Mouse (Mus musculus): Measurements from ENCODE around the gene Rcan1. TPM values are rescaled to one million over a fixed set of nuclear protein-coding genes. Genes with fewer than 3 reads are reported as not detected.
A peak's percentile ranks its signal among the peaks of the same experiment; 100 is the strongest.

Rcan1 gene
- total RNA-seq, 2 experiments from 2014 or later: 21.7 to 22.2 TPM

- DNase-seq: no peak
Observed at GRCm38 (mm10) chr16:92472898-92473297, 2.2 kb upstream of the Rcan1 start.

- DNase-seq: no peak
Observed at GRCm38 (mm10) chr16:92468459-92468858, 2.2 kb downstream of the Rcan1 start.

DNA sequence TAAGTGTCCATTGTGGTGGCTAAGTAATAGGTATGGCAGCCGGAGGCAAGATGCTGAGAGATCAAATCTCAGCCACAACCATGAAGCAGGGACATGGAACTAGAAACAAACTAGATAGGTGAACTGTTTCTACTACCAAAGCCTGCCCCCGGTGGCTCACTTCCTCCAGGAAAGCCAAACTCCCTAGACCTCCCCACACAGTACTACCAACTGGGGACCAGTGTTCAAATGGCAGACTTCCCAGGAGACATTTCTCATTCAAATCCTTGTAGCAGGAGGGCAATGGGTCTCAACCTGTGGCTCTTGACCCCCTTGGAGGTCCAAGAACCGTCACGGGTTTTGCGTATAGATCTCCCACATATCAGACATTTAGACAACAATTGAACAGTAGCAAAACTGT, 3.6 kb downstream of the Rcan1 start:
- no peak for DNase-seq

GRCm38 (mm10) chr16:92465642-92466526, 4.8 kb downstream of the Rcan1 start:
- DNase-seq: peak; percentile 96

DNA sequence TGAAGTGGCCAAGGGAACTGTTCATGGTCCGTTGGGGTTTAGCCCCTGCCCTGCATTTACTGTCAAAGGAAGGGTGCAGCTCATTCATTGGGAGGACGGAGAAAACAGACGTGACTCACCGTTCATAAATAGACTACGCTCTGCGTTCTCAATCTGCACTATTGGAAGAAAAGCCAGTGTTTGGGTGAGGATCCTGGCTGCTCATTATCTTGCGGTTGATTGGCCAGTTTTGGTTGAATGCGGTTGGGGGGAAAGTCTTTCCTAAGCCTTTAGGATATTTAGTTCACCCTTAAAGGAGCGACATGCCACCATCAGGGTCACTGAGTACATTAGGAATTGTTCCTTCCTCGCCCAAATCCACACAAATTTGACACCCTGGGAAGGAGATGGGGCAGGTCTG, 5.4 kb downstream of the Rcan1 start:
- DNase-seq: no peak

DNA sequence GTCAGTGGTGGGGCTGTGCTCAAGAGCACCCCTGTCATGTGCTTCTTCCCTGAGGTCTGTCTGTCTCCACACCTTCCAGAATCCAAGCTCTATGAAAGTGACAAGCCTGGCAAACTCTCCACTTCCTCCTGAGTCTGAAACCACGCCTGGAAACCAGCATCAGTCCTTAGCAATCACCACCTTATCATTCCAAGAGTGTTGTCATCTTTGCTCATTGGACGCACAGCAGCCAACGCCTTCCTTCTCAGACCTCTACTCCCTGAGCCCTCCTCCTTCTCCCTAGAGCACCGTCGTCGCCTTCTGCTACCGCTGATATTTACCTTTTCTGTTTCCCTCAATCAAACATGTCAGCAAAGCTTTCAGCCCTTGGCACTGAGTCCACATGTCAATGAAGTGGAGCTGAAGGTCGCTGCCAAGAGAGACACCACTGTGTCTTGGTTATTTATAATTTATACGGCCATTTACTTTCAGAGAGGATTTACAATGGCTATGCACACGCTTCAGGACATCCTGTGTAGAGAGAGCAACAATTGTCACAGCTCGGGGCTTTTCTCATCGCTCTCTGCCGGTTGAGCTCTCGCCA, 6.2 kb downstream of the Rcan1 start:
- DNase-seq: no peak

- no peak for DNase-seq
Observed at GRCm38 (mm10) chr16:92461412-92461811, 9.3 kb downstream of the Rcan1 start.

- DNase-seq: peak; percentile 80
Observed at GRCm38 (mm10) chr16:92457594-92457993, 13.1 kb downstream of the Rcan1 start.

DNA sequence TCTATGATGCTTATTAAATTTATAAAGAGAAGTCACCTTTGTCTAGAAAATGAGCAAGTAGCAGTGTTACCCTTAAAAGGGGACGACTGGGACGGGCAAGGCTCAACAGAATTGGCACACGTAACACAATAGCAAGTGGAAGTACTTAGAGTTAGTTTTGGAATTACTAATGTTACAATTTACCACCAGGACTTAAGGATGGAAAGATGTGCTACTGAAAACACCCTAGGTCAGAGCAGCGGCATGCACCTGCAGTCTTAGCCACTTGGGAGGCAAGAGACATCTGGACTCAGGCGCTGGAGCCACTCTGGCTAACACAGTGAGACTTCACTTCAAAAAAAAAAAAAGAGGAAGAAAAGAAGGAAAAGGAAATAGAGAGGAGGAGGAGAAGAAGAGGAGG, 14.7 kb downstream of the Rcan1 start:
- no peak for DNase-seq

DNA sequence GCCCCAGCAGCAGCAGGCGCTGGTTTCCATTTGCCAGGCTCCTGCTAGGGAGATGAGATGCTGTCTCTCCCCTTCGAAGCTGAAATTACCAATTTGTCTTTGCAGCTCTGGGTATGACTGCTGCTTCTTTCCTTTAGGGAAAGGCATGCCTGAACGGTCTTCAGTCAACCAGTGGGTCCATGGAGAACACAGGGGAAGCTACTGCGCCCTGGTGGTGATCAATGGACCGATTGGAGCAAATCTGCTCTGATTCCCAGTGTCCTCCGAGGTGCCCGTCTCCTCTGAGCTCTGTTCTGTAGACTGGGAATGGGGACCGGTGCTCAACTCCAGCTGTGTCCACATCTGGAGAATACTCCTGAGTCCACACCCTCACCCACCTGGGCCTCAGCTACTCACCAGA, 15.2 kb downstream of the Rcan1 start:
- no peak for DNase-seq

GRCm38 (mm10) chr16:92454495-92454894, 16.2 kb downstream of the Rcan1 start:
- DNase-seq: no peak

- no peak for DNase-seq
Observed at GRCm38 (mm10) chr16:92454002-92454401, 16.7 kb downstream of the Rcan1 start.

GRCm38 (mm10) chr16:92452609-92453008, 18.1 kb downstream of the Rcan1 start:
- DNase-seq: no peak

GRCm38 (mm10) chr16:92451516-92452072, 19.1 kb downstream of the Rcan1 start:
- DNase-seq: no peak

GRCm38 (mm10) chr16:92450331-92450730, 20.3 kb downstream of the Rcan1 start:
- DNase-seq: no peak

DNA sequence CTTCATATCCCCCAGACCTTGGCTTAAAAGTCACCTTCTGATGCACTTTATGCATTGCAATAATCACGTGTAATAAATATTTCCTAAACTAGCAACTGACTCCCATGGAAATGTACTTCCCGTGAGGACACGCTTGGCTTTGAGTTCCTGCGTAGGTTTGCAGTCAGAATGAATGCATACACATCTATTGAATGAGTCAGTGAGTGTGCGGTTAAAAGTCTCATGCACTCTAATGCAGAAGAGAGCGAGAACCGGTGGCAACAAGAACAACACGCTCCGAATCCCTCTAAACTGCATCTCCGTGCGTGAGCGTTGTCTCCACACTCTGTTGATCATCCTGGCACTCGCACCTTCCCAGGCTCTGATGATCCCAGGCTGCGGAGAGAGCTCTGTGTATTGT, 21.6 kb downstream of the Rcan1 start:
- no peak for DNase-seq

GRCm38 (mm10) chr16:92445377-92445776, 25.3 kb downstream of the Rcan1 start:
- peak; percentile 49 for DNase-seq

DNA sequence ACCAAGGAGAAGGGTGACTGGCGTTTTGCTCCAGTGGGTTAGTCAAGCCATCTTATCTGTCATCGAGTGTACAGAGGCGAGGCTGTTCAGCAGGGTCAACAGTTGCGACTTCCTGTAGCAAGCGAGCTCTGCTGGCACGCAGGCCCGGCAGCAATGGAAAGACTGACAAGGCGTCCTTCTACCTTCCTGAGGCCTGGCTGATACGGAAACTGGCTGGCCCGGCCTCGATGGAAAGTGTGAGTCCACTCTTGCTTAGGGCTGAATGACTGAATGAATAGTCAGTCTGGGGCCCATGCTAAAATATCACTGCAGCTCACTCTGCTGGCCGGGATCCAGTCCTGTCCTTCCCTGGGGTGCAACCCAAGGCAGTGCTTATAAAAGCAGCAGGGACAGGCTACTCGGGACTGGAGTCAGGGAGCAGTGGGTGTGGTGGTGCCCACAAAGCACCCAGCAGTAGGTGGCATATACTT, 27.0 kb downstream of the Rcan1 start:
- DNase-seq: peak; percentile 70

DNA sequence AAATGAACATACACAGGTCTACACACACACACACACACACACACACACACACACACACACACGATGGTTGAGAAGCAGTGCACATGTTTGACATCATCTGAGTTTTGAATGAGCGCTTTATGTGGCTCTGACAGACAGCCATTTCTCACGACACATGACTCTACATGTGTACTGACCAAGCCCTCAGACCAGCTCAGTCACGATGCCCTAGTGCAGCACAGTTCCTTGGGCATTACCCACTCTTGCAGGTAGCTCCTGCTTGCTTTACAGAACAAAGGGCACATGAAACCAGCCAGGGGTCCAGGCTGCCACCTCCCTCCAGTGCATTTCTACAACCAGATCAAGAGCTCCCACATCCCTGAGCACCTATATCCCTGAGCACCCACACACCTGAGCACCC, 27.7 kb downstream of the Rcan1 start:
- DNase-seq: no peak

- DNase-seq: peak; percentile 40
Observed at GRCm38 (mm10) chr16:92442150-92442549, 28.5 kb downstream of the Rcan1 start.

GRCm38 (mm10) chr16:92441203-92441602, 29.5 kb downstream of the Rcan1 start:
- DNase-seq: no peak

DNA sequence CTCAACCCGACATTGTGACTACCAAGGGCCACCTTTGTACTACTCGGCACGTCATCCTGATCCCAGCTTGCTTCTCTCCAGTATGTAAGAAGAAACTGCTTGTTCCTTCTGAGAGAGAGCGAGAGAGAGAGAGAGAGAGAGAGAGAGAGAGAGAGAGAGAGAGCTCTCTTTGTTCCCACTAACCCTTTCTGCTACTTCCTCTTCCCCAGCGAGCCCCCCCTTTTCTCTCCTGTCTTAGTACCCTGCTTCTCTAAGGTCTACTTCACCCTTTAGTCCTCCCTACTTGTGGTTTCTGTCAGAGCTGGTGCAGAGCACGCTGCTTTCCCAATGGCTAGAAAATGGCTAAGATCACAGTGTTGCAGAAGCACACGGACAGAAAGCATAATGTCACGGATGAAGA, 30.4 kb downstream of the Rcan1 start:
- DNase-seq: no peak

DNA sequence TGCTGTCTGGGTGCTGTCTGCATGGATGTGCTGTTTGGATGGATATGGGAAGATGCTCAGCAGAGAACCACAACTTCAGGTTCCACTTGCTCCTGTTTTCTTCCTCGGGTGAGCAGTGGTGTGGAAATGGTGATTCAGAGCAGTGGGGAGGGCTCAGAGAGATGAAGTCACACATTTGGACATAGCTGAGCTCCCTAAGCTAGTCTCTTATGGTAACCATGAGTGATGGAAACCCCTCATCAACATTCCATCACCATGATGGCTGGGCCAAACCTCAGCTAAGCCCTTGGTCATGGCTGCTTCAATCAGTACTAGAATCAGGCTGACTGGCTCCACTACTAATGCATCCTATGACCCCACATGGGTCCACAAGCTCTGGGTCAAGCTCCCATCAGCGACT, 30.9 kb downstream of the Rcan1 start:
- no peak for DNase-seq

All from adrenal gland, postnatal 10 days (tissue).